18 mouse cellular contexts compared by ENCODE assay signal in genomic region chr15:97043921-97044320, GRCm38 (mm10). TPM values are rescaled to one million over a fixed set of nuclear protein-coding genes. Genes with fewer than 3 reads are reported as not detected.
"Had no signal": no experiment of that assay in that cellular context is flagged by ENCODE, and none has a peak within 500 bp of the region (broad histone marks: within the 10 kb centered on the region; RNA-seq: fewer than 3 reads in every experiment).

No protein-coding gene starts in this region.

- H3K4me1 ChIP-seq: megakaryocyte, embryonic 14.5 days; midbrain, embryonic 13.5 days; midbrain, embryonic 15.5 days; neural tube, embryonic 12.5 days had no signal

- H3K36me3 ChIP-seq: midbrain, embryonic 13.5 days; midbrain, embryonic 15.5 days; neural tube, embryonic 12.5 days; stomach, embryonic 15.5 days had no signal

- H3K27me3 ChIP-seq: megakaryocyte, embryonic 14.5 days; midbrain, embryonic 13.5 days; midbrain, embryonic 15.5 days; neural tube, embryonic 12.5 days; stomach, embryonic 15.5 days had no signal

- H3K4me3 ChIP-seq: megakaryocyte, embryonic 14.5 days; midbrain, embryonic 13.5 days; midbrain, embryonic 15.5 days; neural tube, embryonic 12.5 days; stomach, embryonic 15.5 days had no signal

- DNase-seq: lung, embryonic 14.5 days; lung, postnatal 14 days; lung, postnatal 36 days; right cerebral cortex, postnatal 14 days; thymus, adult 2 months; thymus, postnatal 25 days; thymus, postnatal 4 days had no signal

- H3K27ac ChIP-seq: macrophage; midbrain, embryonic 13.5 days; midbrain, embryonic 15.5 days; neural tube, embryonic 12.5 days; stomach, postnatal 0 days had no signal

- ATAC-seq: midbrain, embryonic 13.5 days; midbrain, embryonic 15.5 days had no signal

- H3K4me2 ChIP-seq: lung, embryonic 14.5 days; midbrain, embryonic 11.5 days; midbrain, embryonic 13.5 days; midbrain, embryonic 15.5 days; neural tube, embryonic 12.5 days; stomach, embryonic 15.5 days had no signal

- H3K9me3 ChIP-seq: midbrain, embryonic 13.5 days; midbrain, embryonic 15.5 days; neural tube, embryonic 12.5 days; stomach, embryonic 15.5 days had no signal

- H3K9ac ChIP-seq: lung, embryonic 14.5 days; midbrain, embryonic 13.5 days; midbrain, embryonic 15.5 days; neural tube, embryonic 12.5 days; stomach, embryonic 15.5 days had no signal

RNA-seq across cellular contexts. Expression of gene Slc38a4, which starts 11.8 kb away (rescaled TPM):
- total RNA-seq: megakaryocyte progenitor cell, adult 5-6 weeks; monocyte, adult 5-6 weeks; neutrophil, adult 5-6 weeks had no signal
- polyA plus RNA-seq: macrophage had no signal
